Mouse (Mus musculus): ENCODE results near the gene Gucy2c. TPM values are rescaled to one million over a fixed set of nuclear protein-coding genes. Genes with fewer than 3 reads are reported as not detected.
A peak's percentile ranks its signal among the peaks of the same experiment; 100 is the strongest.

Gucy2c gene
- polyA plus RNA-seq, 1 experiment from 2014 or later, result 78.4 TPM

- WGBS, result 50% methylated on average over 13 of the region's 13 CpGs
Observed at GRCm38 (mm10) chr6:136809673-136810072, 28.1 kb upstream of the Gucy2c start.

DNA sequence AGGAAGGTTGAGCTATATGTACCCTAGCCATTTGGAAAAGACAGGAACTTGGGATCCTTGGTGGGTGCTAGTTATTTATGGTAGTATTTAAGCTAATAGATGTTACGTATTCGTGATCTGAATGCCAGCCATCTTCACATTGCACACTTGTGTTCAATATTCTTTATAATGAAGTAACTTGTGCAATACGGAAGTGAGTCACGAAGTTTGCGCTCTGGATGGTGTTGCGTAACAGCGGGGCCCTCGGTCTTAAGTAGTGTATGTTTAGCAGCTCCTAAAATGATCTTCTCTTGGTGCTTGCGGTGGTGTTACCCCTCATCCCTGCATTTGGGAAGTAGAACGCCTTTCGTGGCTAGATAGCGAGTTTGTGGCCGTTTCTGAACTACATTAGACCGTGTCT is 27.5 kb upstream of the Gucy2c start:
- Histone ChIP-seq H3K27me3 (replicated peaks; ENCODE audit: control insufficient read depth, insufficient read depth, low read length) (no peaks in the 10 kb centered on the region), H3K4me1 (replicated peaks; ENCODE audit: control insufficient read depth, insufficient read depth, low read length) (peaks cover 16% of the 10 kb centered on the region; the same call in 1 of the 2 replicates), H3K9me3 (ENCODE audit: control insufficient read depth) (no peaks in the 10 kb centered on the region), H3K9ac (ENCODE audit: low read depth, low read length) (peak overlapping the region; percentile 79), H3K27ac (ENCODE audit: low read depth, low read length) (peak overlapping the region; percentile 90), H3K4me3 (ENCODE audit: low read depth, low read length) (peak overlapping the region; percentile 85), H3K36me3 (ENCODE audit: control insufficient read depth, insufficient read depth) (peaks cover 9% of the 10 kb centered on the region), H3K4me2 (replicated peaks; ENCODE audit: low read depth) (peak overlapping the region; percentile 94)
- no peak for TF ChIP-seq CTCF (IDR thresholded peaks at IDR 0.05; ENCODE audit: low read depth)
- 0 out of 2 replicates have a peak, but pooled peaks have one; percentile 23 for ATAC-seq
- WGBS, result 10% methylated on average over 14 of the region's 14 CpGs

More at GRCm38 (mm10) chr6:136809673-136810072, 28.1 kb upstream of the Gucy2c start:
- Histone ChIP-seq H3K9me3 (ENCODE audit: control insufficient read depth) (no peaks in the 10 kb centered on the region), H3K4me1 (replicated peaks; ENCODE audit: control insufficient read depth, insufficient read depth, low read length) (peaks cover 16% of the 10 kb centered on the region; the same call in 1 of the 2 replicates), H3K27ac (ENCODE audit: low read depth, low read length) (peak overlapping the region; percentile 90), H3K9ac (ENCODE audit: low read depth, low read length) (peak overlapping the region; percentile 79), H3K27me3 (replicated peaks; ENCODE audit: control insufficient read depth, insufficient read depth, low read length) (no peaks in the 10 kb centered on the region), H3K4me3 (ENCODE audit: low read depth, low read length) (peak overlapping the region; percentile 85), H3K4me2 (replicated peaks; ENCODE audit: low read depth) (peak overlapping the region; percentile 94), H3K36me3 (ENCODE audit: control insufficient read depth, insufficient read depth) (peaks cover 15% of the 10 kb centered on the region)
- no peak for ATAC-seq
- TF ChIP-seq CTCF (IDR thresholded peaks at IDR 0.05; ENCODE audit: low read depth), result no peak

DNA sequence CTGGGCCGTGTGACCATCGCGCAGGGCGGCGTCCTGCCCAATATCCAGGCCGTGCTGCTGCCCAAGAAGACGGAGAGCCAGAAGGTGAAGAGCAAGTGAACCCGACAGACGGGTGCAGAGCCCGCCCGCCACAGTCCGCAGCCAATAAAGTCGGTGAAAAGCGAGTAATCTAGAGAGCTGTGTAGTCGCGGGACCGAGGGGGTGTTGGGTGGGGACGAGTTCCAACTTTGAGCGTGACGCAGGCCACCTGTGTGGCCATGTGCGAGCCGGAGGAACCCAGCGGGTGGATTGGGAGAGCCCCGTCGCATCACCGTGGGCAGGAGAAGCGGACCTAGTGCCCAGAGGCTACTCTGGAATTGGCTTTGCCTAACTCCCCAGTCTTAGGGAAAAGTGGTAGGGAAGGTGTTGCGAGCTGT is 27.1 kb upstream of the Gucy2c start:
- Histone ChIP-seq H3K9me3 (ENCODE audit: control insufficient read depth) (no peaks in the 10 kb centered on the region), H3K4me3 (ENCODE audit: low read depth, low read length) (peak overlapping the region; percentile 85), H3K27me3 (replicated peaks; ENCODE audit: control insufficient read depth, insufficient read depth, low read length) (no peaks in the 10 kb centered on the region), H3K4me2 (replicated peaks; ENCODE audit: low read depth) (peak overlapping the region; percentile 94), H3K27ac (ENCODE audit: low read depth, low read length) (peak overlapping the region; percentile 90), H3K4me1 (replicated peaks; ENCODE audit: control insufficient read depth, insufficient read depth, low read length) (peaks cover 16% of the 10 kb centered on the region; the same call in 1 of the 2 replicates), H3K36me3 (ENCODE audit: control insufficient read depth, insufficient read depth) (peaks cover 4% of the 10 kb centered on the region; the same call in 1 of the 2 replicates), H3K9ac (ENCODE audit: low read depth, low read length) (peak overlapping the region; percentile 79)
- TF ChIP-seq CTCF (IDR thresholded peaks at IDR 0.05; ENCODE audit: low read depth), result no peak
- ATAC-seq, result peak; percentile 8
- WGBS, result under 1% methylated on average over 28 of the region's 28 CpGs

DNA sequence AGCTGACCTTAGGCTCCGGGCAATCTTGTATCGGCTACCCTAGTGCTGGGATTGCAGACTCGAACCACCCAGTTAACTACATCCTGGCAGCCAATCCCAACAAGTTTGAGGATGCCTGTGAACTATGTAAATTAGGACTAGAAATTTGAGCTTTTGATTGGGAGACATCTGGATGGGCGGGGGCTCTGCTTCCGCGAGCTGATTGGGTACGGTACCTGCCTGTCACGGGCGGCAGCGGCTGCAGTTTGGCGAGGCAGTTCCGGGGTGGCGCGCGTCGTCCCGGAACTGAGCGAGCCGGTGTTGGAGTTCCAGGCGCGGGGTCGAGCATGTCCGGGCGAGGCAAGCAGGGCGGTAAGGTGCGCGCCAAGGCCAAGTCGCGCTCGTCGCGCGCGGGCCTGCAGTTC is 26.5 kb upstream of the Gucy2c start, which contains the start of gene H2afj:
TSS of gene H2afj (plus strand) at position 231 of the 404 bp plus-strand sequence.
- peak; percentile 83 for ATAC-seq
- no peaks in the 10 kb centered on the region for H3K9me3 ChIP-seq (ENCODE audit: control insufficient read depth)
- H3K9ac ChIP-seq (ENCODE audit: low read depth, low read length), result peak within 1 kb of the TSS; percentile 79
- peak within 1 kb of the TSS; percentile 94 for H3K4me2 ChIP-seq (replicated peaks; ENCODE audit: low read depth)
- H3K4me1 ChIP-seq (replicated peaks; ENCODE audit: control insufficient read depth, insufficient read depth, low read length), result peaks cover 21% of the 10 kb centered on the region; the same call in 1 of the 2 replicates
- no peak for TF ChIP-seq CTCF (IDR thresholded peaks at IDR 0.05; ENCODE audit: low read depth)
- H3K4me3 ChIP-seq (ENCODE audit: low read depth, low read length), result peak within 1 kb of the TSS; percentile 85
- no peaks in the 10 kb centered on the region; the same call in 1 of the 2 replicates for H3K36me3 ChIP-seq (ENCODE audit: control insufficient read depth, insufficient read depth)
- under 1% methylated on average over 34 of the region's 34 CpGs for WGBS
- H3K27ac ChIP-seq (ENCODE audit: low read depth, low read length), result peak within 1 kb of the TSS; percentile 90
- H3K27me3 ChIP-seq (replicated peaks; ENCODE audit: control insufficient read depth, insufficient read depth, low read length), result no peaks in the 10 kb centered on the region

DNA sequence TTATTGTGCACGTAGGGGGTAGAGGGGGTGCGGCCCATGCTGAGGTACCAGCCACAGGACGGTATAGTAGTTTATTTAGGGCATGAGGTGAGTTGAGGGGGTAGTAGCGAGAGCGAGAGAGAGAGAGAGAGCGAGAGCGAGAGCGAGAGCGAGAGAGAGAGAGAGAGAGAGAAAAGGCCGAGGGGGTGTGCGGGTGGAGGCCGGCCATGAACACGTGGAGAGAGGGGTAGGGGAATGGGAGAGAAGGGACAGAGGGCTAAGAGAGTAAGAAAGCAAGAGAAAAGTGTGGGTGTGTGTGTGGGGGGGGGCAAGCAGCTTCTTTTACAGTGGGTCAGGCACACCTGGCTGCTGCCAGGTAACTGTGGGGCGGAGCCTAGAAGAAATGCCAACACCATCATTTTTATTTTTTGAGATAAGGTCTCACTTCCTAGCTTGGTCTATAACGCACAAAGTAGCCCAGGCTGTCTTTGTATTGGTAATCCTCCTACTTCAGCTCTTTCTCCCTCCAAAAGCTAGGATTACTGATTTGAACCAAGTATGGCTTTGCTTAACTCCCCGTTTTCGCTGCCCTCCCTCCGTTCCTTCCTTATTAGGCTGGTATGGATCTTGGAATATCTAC is 25.9 kb upstream of the Gucy2c start:
- Histone ChIP-seq H3K9ac (ENCODE audit: low read depth, low read length) (peak overlapping the region; percentile 40), H3K27ac (ENCODE audit: low read depth, low read length) (peak overlapping the region; percentile 70), H3K9me3 (ENCODE audit: control insufficient read depth) (no peaks in the 10 kb centered on the region), H3K4me1 (replicated peaks; ENCODE audit: control insufficient read depth, insufficient read depth, low read length) (peaks cover 21% of the 10 kb centered on the region; the same call in 1 of the 2 replicates), H3K27me3 (replicated peaks; ENCODE audit: control insufficient read depth, insufficient read depth, low read length) (no peaks in the 10 kb centered on the region), H3K36me3 (ENCODE audit: control insufficient read depth, insufficient read depth) (no peaks in the 10 kb centered on the region), H3K4me3 (ENCODE audit: low read depth, low read length) (peak overlapping the region; percentile 85), H3K4me2 (replicated peaks; ENCODE audit: low read depth) (peak overlapping the region; percentile 94)
- no peak for TF ChIP-seq CTCF (IDR thresholded peaks at IDR 0.05; ENCODE audit: low read depth)
- peak; percentile 17 for ATAC-seq
- WGBS, result 30% methylated on average over 18 of the region's 18 CpGs

- 38% methylated on average over 5 of the region's 5 CpGs for WGBS
- no peak for ATAC-seq
- peaks cover 17% of the 10 kb centered on the region; the same call in 1 of the 2 replicates for H3K4me1 ChIP-seq (replicated peaks; ENCODE audit: control insufficient read depth, insufficient read depth, low read length)
- H3K9ac ChIP-seq (ENCODE audit: low read depth, low read length), result no peak overlapping the region
- H3K27ac ChIP-seq (ENCODE audit: low read depth, low read length), result peak overlapping the region; percentile 70
- H3K4me3 ChIP-seq (ENCODE audit: low read depth, low read length), result no peak overlapping the region
- no peaks in the 10 kb centered on the region for H3K9me3 ChIP-seq (ENCODE audit: control insufficient read depth)
- H3K36me3 ChIP-seq (ENCODE audit: control insufficient read depth, insufficient read depth), result no peaks in the 10 kb centered on the region
- TF ChIP-seq CTCF (IDR thresholded peaks at IDR 0.05; ENCODE audit: low read depth), result no peak
- H3K4me2 ChIP-seq (replicated peaks; ENCODE audit: low read depth), result peak overlapping the region; percentile 94
- no peaks in the 10 kb centered on the region for H3K27me3 ChIP-seq (replicated peaks; ENCODE audit: control insufficient read depth, insufficient read depth, low read length)
Observed at GRCm38 (mm10) chr6:136806819-136807218, 25.3 kb upstream of the Gucy2c start.

Data from intestine, postnatal 0 days (tissue).